Mouse (Mus musculus) NIH3T3 (cell line): ENCODE data around the gene Babam1.

ENCODE experiments used
- DNase-seq: peaks from one replicate; pipeline ENCODE4 v3.0.0-alpha.2; 2012; ENCODE audit warnings: low read depth

Gene Babam1

DNA sequence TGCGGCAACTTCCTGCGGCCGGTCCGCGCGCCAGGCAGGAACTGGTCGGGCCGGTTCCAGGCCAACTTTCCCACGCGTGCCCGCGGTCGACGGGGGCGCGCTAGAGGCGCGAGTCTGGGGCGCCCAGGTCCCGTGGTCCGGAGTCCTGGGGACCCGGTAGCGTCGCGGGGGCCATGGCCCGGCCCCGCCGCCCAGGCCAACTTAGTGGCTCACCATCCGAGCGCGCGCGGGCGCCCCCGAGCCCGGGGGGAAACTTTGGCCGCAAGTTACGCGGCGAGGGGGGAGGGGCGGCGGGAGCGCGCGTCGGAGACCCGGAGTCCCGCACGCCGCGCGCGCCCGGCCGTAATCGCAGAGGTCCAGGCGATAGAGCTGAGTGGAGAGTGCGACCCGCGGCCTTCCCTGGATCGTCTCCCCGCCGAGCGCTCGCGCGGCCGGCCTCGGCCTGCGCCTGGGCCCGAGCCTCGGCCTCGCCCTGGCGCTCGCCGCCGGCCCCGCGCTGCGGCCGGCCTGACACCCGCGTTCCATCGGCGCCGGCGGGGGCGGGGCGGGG, 15.2 kb upstream of the Babam1 start, which contains the start of gene Nr2f6:
Gene Nr2f6 (minus strand): TSS at position 540 of the 550 bp plus-strand sequence.
- DNase-seq = peak; percentile 84

DNA sequence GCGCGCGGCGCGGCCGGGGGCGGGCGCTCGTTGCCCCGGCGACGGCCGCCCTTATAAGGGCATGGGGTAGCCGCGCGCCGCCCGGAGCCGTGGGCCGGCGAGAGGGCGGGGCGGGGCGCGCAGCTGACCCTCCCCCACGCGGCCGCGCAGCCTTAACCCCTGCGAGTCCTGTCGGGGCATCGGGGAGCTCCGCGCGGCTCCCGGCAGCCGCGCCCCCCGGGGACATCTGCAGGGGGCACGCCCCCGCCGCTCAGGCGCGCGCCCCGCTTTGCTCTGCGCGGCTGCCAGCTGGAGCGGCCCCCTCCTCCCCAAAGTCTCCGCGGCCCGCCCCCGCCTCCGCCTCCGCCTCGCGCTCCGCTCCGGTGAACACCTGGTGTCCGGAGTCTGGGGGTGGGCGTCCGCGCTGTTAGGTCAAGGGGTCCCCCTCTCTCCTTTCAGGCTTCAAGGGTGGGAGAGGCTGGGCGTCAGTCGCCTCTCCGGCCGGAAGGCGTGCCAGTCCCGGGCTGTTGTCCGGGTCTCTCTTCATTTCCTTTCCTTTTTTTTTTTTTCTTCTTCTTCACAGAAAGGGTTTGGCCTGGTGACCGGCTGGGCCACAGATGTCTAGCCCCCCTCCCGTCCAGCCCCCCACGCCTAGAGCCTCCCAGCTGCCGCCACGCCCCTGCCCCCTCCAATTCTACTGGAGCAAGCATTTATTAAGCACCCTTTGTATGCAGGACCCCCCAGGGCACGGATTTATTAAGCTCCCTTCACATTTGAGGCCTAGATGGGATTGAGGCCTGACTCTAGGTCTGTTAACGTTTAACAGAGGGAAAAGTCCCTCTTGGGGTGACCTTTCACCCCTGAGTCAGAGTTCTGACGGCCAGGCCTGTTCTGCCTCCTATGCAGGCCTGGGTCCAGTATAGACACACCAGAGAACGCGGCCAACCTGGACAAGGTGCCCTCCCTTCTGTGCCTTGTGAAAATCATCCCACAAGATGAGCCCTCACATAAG, 14.4 kb upstream of the Babam1 start:
- DNase-seq = peak; percentile 95

- DNase-seq = no peak
Measured at GRCm38 (mm10) chr8:71383396-71383795, 13.3 kb upstream of the Babam1 start.

GRCm38 (mm10) chr8:71383860-71384259, 12.8 kb upstream of the Babam1 start:
- no peak for DNase-seq

GRCm38 (mm10) chr8:71385212-71385835, 11.3 kb upstream of the Babam1 start:
- DNase-seq = no peak

DNA sequence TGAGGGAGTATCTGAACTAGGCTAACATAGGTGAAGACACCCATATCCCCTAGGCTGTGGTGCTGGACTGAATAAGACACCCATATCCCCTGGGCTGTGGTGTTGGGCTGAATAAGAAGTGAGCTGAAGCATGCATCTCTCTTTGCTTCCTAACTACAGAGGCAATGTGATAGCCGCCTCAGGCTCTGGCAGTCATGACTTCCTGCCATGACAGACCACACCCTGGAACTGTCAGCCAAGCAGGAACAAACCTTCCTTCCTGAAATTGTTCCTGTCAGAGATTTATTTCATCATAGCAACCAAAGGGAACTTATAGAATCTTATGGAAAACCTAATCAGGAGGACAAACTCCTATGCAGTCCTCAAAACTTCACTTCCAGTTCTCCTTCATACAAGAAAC, 8.4 kb upstream of the Babam1 start:
- DNase-seq = no peak

DNA sequence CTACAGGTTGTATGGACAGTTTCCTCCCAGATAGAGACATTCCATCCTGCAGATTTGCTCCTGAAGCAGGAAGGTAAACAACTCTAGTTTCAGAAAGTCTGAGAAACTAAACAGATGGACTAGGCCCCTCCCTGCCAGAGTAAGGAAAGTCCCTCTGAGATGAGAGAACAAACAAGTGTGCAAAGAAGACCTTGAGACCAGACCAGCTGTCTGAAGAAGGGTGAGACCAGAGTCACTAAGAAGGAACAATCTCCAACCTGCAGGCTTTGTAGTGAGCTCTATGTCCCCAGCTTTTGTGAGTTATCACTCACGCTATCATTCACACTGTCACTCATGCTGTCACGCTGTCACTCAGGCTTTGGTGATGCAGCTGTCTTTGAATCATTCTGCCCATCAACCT, 5.0 kb upstream of the Babam1 start:
- no peak for DNase-seq

- DNase-seq = no peak
Measured at GRCm38 (mm10) chr8:71392391-71392790, 4.3 kb upstream of the Babam1 start.

- peak; percentile 65 for DNase-seq
Measured at GRCm38 (mm10) chr8:71392871-71393270, 3.8 kb upstream of the Babam1 start.

- DNase-seq = no peak
Measured at GRCm38 (mm10) chr8:71394481-71394880, 2.2 kb upstream of the Babam1 start.

GRCm38 (mm10) chr8:71395071-71395470, 1.6 kb upstream of the Babam1 start:
- DNase-seq = no peak

GRCm38 (mm10) chr8:71395629-71396028, 1.0 kb upstream of the Babam1 start, which contains the start of gene Ushbp1:
TSS of gene Ushbp1 (minus strand) at chr8:71395802.
- DNase-seq = no peak

DNA sequence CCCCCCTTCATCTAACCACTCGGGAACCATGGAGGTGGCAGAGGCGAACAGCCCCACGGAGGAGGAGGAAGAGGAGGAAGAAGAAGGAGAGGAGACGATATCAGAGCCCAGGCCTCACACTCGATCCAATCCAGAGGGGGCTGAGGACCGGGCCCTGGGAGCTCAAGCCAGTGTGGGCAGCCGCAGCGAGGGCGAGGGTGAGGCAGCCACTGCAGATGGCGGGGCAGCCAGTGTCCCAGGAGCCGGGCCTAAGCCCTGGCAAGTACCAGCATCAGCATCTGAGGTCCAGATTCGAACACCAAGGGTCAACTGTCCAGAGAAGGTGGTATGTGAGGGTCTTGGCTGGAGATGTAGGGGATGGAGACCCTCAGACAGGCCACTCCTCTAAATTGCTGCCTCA, 1.0 kb downstream of the Babam1 start:
- DNase-seq = no peak

DNA sequence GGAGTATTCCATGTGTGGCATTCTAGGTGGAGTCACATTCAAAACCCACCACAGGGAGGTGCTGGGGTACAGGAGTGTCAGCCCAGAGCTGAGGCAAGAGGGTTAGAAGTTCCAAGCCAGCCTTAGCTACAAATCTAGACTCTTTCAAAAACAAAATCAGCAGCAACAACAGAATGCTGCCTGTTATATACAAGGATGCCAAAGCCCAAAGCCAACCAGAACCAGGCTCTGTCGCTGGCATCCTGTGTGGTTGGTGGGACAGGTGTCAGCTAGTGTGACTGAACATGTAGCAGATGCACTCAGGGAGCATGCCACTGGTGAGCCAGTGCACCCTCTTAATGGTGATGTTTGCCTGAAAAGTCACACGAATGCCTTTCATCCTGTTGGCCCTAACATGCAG, 4.2 kb downstream of the Babam1 start:
- no peak for DNase-seq

GRCm38 (mm10) chr8:71401454-71401853, 4.8 kb downstream of the Babam1 start:
- no peak for DNase-seq

GRCm38 (mm10) chr8:71402446-71402964, 5.8 kb downstream of the Babam1 start:
- DNase-seq = no peak

GRCm38 (mm10) chr8:71403107-71403885, 6.6 kb downstream of the Babam1 start:
- DNase-seq = no peak

- DNase-seq = no peak
Measured at GRCm38 (mm10) chr8:71404011-71404410, 7.3 kb downstream of the Babam1 start.

GRCm38 (mm10) chr8:71404951-71405351, 8.3 kb downstream of the Babam1 start:
- DNase-seq = peak; percentile 52

DNA sequence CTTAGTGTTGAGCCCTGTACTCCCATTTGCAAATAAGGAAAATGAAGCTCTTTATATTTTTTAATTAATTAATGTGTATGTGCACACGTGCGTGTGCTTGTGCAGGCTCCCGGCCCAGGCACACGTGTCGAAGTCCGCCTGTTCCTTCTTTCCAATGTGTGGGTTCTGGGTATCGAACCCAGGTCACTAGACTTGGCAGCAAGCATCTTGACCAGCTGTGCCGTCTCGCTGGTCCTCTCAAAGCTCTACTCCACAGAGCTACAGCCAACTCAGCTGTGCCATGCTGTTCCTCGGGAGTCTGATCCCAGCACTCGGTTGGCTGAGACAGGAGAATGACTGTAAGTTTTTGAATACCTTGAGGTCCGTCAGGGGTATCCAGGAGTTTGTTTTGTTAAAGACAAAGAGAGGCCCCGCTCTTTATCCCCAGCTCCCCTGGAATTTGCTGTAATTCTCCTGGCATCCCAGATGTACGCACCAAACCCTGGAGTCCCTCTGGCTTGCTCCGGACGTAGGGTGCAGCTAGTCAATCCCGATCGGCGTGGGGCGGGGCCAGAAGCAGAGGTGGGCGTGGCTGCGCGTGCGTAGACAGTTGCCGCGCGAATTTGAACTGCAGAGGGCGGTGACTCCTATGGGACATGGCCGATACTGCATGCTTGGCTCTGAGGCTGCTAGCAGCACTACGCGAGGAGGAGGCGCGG, 8.9 kb downstream of the Babam1 start, which contains the start of gene Ankle1:
Gene Ankle1 (plus strand): TSS at position 610 of the 698 bp plus-strand sequence.
- DNase-seq = peak; percentile 98
